Mouse (Mus musculus) inflammation-experienced regulatory T-cells (primary cell): ENCODE results near the gene Olfr1012. TPM values are rescaled to one million over a fixed set of nuclear protein-coding genes. Genes with fewer than 3 reads are reported as not detected.

Experiments
- polyA plus RNA-seq, 2 experiments: library from polyadenylated mRNA; unstranded; fragments of 100-300 nt; shearing (Covaris generic); gene quantifications; one replicate each; pipeline ENCODE4 v1.2.1; 2017

The Olfr1012 gene
- polyA plus RNA-seq = under 1 TPM in 1 of 2 experiments, not detected in 1; 0.05 TPM

DNA sequence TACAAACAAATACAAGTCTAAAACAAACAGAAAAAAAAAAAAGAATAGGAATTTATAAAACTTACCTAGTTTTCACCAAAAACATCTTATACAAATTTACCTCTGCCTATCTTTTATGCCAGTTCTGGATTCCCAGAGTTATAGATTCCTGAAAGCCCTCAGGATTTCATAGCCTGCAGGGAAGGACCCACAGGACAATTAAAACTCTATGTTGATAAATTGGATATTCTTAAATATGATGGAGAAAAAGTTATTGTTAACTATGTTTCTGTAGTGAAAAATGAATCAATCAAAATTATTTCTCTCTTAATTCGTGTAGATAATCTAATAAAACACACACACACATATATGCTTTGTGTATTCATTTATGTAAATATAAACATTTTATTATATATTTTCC lies at the start of gene Olfr1012:
TSS of gene Olfr1012 (minus strand) at position 101 of the 400 bp plus-strand sequence.

DNA sequence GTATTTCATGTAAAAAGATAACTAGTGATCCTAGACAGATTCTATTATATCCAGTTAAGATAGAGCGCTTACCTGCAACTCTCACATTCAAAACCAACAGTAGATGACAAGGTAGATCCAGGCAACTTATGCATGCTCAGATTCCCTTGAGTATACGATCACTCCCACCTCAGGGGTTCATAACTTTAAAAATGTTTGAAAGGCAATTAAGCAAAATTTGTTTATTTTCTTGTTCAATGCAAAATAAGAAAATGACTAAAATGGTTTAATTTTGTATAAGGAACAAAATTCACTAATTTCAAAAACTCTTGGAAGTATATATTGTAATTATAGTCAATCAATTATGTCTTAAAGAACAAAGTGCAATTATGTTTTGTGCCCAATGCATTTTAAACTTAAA lies 39.9 kb upstream of the Olfr1012 start, which contains the start of gene Olfr1016:
TSS of gene Olfr1016 (minus strand) at position 101 of the 400 bp plus-strand sequence.

DNA sequence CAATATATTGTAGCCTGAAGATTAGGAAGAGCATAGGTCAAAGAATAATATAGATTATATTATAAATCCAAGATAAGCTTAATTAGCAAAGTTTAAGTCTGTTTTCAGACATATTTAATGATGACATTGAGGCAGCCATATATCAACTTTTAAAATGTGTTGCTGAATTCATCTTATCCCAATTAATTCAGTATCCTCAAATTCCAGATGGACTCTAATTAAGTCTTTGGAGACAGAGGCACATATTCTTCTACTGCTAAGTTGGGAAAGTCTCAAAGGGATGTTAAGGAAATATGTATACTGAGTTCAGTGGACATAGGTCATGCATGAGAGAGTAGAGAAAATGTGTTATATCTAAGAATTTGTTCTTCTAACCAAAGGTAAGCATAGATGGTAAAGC lies 19.2 kb upstream of the Olfr1012 start, which contains the start of gene Olfr1015:
TSS of gene Olfr1015 (plus strand) at position 301 of the 400 bp plus-strand sequence.

DNA sequence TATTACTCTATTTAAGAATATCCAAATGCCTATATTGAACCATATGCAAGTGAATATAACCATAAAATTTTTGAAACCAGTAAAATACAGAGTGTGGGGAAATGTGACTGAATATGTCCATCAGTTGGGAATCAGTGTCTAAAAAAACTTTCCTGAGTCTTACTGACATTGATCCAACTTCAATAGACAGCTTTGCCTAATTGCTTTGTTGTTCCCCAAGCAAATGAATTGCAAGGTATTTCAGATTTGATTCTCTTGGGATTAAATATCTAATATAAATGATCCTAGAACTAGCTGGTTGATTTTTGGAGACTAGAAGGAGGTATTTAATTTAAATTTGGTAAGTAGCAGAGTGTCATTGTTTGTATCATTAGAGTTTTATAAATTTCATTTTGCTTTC lies 9.8 kb upstream of the Olfr1012 start, which contains the start of gene Olfr1014:
TSS of gene Olfr1014 (plus strand) at position 301 of the 400 bp plus-strand sequence.

DNA sequence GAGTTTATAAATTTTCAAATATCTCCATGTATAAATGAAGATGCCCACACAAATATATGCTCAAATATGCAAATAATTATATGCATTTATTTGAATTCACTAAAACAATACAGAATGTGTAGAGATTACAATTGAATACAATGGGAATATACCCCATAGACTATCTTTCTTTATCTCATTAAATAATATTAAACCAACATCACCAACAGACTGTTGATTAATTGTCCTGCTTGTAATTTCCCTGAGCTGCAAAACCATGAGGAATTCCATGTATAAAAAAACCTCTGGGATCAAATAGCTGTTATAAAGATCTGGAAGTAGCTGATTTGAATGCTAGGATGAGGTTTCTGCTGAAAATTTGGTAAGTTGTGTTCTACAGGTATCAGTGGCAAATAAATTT lies 4.2 kb upstream of the Olfr1012 start, which contains the start of gene Olfr1013:
TSS of gene Olfr1013 (plus strand) at position 301 of the 400 bp plus-strand sequence.

DNA sequence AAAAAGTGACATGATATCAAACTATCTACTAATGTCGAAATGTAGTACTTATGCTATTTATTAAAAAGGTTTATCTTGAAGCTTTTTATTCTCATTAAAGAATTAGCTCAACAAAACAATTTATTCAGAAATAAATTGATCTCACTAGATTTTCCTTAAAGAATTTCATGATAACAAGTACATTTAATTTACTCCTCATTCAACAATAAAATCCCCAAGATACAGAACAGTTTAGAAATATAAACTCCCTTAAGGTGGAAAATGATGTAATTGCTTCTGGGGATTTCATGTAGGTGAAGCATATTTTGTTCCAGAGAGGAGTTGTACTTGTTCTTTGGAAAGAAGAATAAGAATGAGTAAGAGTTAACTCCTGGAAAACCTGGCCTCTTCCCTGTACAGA lies 47.4 kb downstream of the Olfr1012 start, which contains the start of gene Olfr1009:
TSS of gene Olfr1009 (plus strand) at position 301 of the 400 bp plus-strand sequence.

Other genes starting within 250 kb of the Olfr1012 start
- gene 4833423E24Rik, start 243.7 kb downstream of the Olfr1012 start, polyA plus RNA-seq = under 1 TPM in 1 of 2 experiments, not detected in 1; 0.36 TPM
- gene Olfr996, start 183.6 kb downstream of the Olfr1012 start, polyA plus RNA-seq = not detected
- not detected for gene Olfr998, start 173.8 kb downstream of the Olfr1012 start, polyA plus RNA-seq
- not detected for gene Olfr1000, start 150.9 kb downstream of the Olfr1012 start, polyA plus RNA-seq
- not detected for gene Olfr1002, start 112.1 kb downstream of the Olfr1012 start, polyA plus RNA-seq
- not detected for gene Olfr154, start 98.3 kb downstream of the Olfr1012 start, polyA plus RNA-seq
- not detected for gene Olfr1006, start 84.0 kb downstream of the Olfr1012 start, polyA plus RNA-seq
- gene Olfr1008, start 73.3 kb downstream of the Olfr1012 start, polyA plus RNA-seq = not detected
- gene Olfr1009, start 47.3 kb downstream of the Olfr1012 start, polyA plus RNA-seq = not detected
- not detected for gene Olfr1013, start 4.3 kb upstream of the Olfr1012 start, polyA plus RNA-seq
- under 1 TPM in 1 of 2 experiments, not detected in 1; 0.17 TPM for gene Olfr1014, start 9.9 kb upstream of the Olfr1012 start, polyA plus RNA-seq
- not detected for gene Olfr1015, start 19.3 kb upstream of the Olfr1012 start, polyA plus RNA-seq
- under 1 TPM in 1 of 2 experiments, not detected in 1; 0.40 TPM for gene Olfr1016, start 39.8 kb upstream of the Olfr1012 start, polyA plus RNA-seq
- under 1 TPM in 1 of 2 experiments, not detected in 1; 0.66 TPM for gene Olfr1018, start 55.7 kb upstream of the Olfr1012 start, polyA plus RNA-seq
- not detected for gene Olfr1019, start 82.7 kb upstream of the Olfr1012 start, polyA plus RNA-seq
- gene Olfr1020, start 84.3 kb upstream of the Olfr1012 start, polyA plus RNA-seq = 1 to 10 TPM in 1 of 2 experiments, under 1 TPM in 1; 0.10 to 1.7 TPM
- not detected for gene Olfr1022, start 105.8 kb upstream of the Olfr1012 start, polyA plus RNA-seq
- not detected for gene Olfr1023, start 122.9 kb upstream of the Olfr1012 start, polyA plus RNA-seq
- not detected for gene Olfr1024, start 142.3 kb upstream of the Olfr1012 start, polyA plus RNA-seq
- not detected for gene Olfr1025-ps1, start 152.4 kb upstream of the Olfr1012 start, polyA plus RNA-seq
- 1 to 10 TPM in 1 of 2 experiments, not detected in 1; 1.2 TPM for gene Olfr1026, start 158.8 kb upstream of the Olfr1012 start, polyA plus RNA-seq
- under 1 TPM in 1 of 2 experiments, not detected in 1; 0.66 TPM for gene Olfr1028, start 187.7 kb upstream of the Olfr1012 start, polyA plus RNA-seq
- gene Olfr1029, start 211.1 kb upstream of the Olfr1012 start, polyA plus RNA-seq = under 1 TPM; 0.07 to 0.39 TPM
- under 1 TPM; 0.37 to 0.62 TPM for gene Olfr1030, start 216.5 kb upstream of the Olfr1012 start, polyA plus RNA-seq
- gene Olfr1031, start 227.5 kb upstream of the Olfr1012 start, polyA plus RNA-seq = not detected
- not detected for gene Olfr1032, start 242.8 kb upstream of the Olfr1012 start, polyA plus RNA-seq